Mouse (Mus musculus): ENCODE data around the gene Fhl4. TPM values are rescaled to one million over a fixed set of nuclear protein-coding genes. Genes with fewer than 3 reads are reported as not detected.

Fhl4 gene
- total RNA-seq, 2 experiments from 2014 or later: 1.5 to 2.0 TPM

Other genes with a start within 250 kb of the Fhl4 start
- gene Ric8b, start 184.9 kb downstream of the Fhl4 start, total RNA-seq (2014; fragmentation: Nextera tagmentation): 15.1 and 17.7 TPM in 2 replicates
- gene Ric8b, start 184.9 kb downstream of the Fhl4 start, total RNA-seq (2017): 16.6 and 17.8 TPM in 2 replicates
- 23.5 and 25.0 TPM in 2 replicates for gene Tmem263, start 132 bp upstream of the Fhl4 start, total RNA-seq (2014; fragmentation: Nextera tagmentation)
- 16.1 and 17.6 TPM in 2 replicates for gene Tmem263, start 132 bp upstream of the Fhl4 start, total RNA-seq (2017)
- 3.4 TPM in 1 of 2 replicates, not detected in the other for gene Mterf2, start 25.5 kb upstream of the Fhl4 start, total RNA-seq (2014; fragmentation: Nextera tagmentation)
- gene Mterf2, start 25.5 kb upstream of the Fhl4 start, total RNA-seq (2017): 9.2 and 12.0 TPM in 2 replicates
- 24.6 and 40.3 TPM in 2 replicates for gene Cry1, start 82.6 kb upstream of the Fhl4 start, total RNA-seq (2014; fragmentation: Nextera tagmentation)
- gene Cry1, start 82.6 kb upstream of the Fhl4 start, total RNA-seq (2017): 15.7 and 19.7 TPM in 2 replicates

Data from granulocyte monocyte progenitor cell, adult 5-6 weeks (primary cell).